Mouse (Mus musculus) cerebellum, adult 2 months (tissue): Measurements from ENCODE around the gene Dpt. TPM values are rescaled to one million over a fixed set of nuclear protein-coding genes. Genes with fewer than 3 reads are reported as not detected.

Experiments
- DNase-seq, 2 experiments: peaks; one replicate each; pipeline ENCODE4 v3.0.0; 2021
- H3K27ac ChIP-seq: fragments of 200-500 bp; 2 replicates; pipeline ENCODE4 v1.5.1; 2012; ENCODE audit warnings: low read length, control low read depth, inconsistent platforms; ENCODE audit not compliant: insufficient read depth
- H3K27me3 ChIP-seq: fragments of 200-500 bp; 2 replicates; pipeline ENCODE4 v1.6.1; 2012; ENCODE audit warnings: inconsistent platforms, mild to moderate bottlenecking, low read length, moderate library complexity; ENCODE audit not compliant: control insufficient read depth, insufficient read depth
- H3K4me1 ChIP-seq: fragments of 200-500 bp; 2 replicates; pipeline ENCODE4 v1.6.1; 2011; ENCODE audit warnings: low read length; ENCODE audit not compliant: control insufficient read depth, insufficient read depth
- H3K4me3 ChIP-seq: fragments of 200-500 bp; replicated peaks from 2 replicates; pipeline ENCODE3; 2011; ENCODE audit warnings: mild to moderate bottlenecking, low read depth, low read length, control low read depth; ENCODE audit not compliant: insufficient read depth
- CTCF ChIP-seq: fragments of 200-500 bp; IDR thresholded peaks from 2 replicates; pipeline ENCODE4 v1.5.1; 2011; ENCODE audit warnings: low read depth, mild to moderate bottlenecking, control low read depth, low read length, moderate library complexity, borderline replicate concordance; ENCODE audit not compliant: insufficient read depth
- POLR2A ChIP-seq: fragments of 200-500 bp; IDR thresholded peaks from 2 replicates; pipeline ENCODE4 v1.6.1; 2011; ENCODE audit warnings: low read length, control low read depth, borderline replicate concordance; ENCODE audit not compliant: insufficient read depth
- WGBS: fragments of 180-500 bp; shearing (Covaris S2); methylation state at CpG from one replicate; pipeline ENCODE4 v1.1.7; 2018; 5-methylcytosine and 5-hydroxymethylcytosine counted together
- polyA plus RNA-seq: library from polyadenylated mRNA; depleted of rRNA; stranded (reverse); fragments of >200 nt; gene quantifications from 2 replicates; pipeline ENCODE4 v1.2.3, GENCODE M21; 2012

Gene Dpt
- polyA plus RNA-seq, 1 experiment: 0.10 TPM

DNA sequence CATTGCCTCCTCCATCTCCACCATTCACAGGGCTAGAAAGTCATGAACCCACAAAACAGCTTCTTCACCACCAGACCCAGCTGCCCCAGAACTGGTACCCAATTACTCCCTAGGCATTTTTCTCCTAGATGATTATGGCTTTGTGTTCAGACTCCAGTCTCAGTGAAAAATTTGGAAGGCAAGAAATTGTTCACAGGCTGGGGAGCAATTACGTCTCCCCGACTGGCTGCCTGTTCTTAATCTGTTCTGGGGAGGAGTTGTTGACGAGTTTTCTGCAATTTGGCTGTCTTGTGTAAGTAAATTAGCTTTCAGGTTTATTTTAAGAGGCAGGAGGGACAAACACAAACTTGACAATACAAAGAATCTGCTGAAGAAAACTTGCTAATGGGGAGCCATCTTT, 2.7 kb downstream of the Dpt start:
- 81% methylated on average over 3 of the region's 3 CpGs for WGBS
- H3K27ac ChIP-seq: no peak overlapping the region
- no peak for DNase-seq

DNA sequence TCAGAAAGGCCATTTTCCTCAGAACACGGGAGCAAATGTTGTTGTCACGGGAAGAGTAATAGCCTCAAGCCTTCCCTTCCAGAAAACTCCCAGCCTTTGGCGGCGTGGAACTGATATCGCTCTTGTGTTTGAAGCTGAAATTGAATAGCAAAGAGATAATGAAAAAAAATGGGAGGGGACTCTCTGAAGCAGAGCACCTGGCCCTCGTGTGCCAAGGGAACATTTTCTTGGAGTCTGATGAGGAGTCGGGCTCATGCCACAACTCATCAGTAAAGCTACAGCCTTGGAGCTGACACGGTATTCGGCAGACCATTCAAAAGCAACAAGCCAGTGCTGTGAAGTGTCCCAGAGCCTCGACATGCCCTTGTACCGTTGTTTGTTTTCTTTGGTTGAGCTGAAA, 7.8 kb downstream of the Dpt start:
- peaks cover 2% of the 10 kb centered on the region; the same call in 1 of the 2 replicates for H3K4me1 ChIP-seq
- H3K27me3 ChIP-seq: no peaks in the 10 kb centered on the region
- H3K4me3 ChIP-seq: no peak overlapping the region
- H3K27ac ChIP-seq: no peak overlapping the region
- no peak for DNase-seq
- TF ChIP-seq CTCF (no peak), POLR2A (no peak)
- 77% methylated on average over 11 of the region's 11 CpGs for WGBS

More for the DNA sequence above, 2.7 kb downstream of the Dpt start:
- TF ChIP-seq CTCF: no peak
- TF ChIP-seq POLR2A: no peak
- peaks cover 7% of the 10 kb centered on the region for H3K4me1 ChIP-seq
- no peaks in the 10 kb centered on the region for H3K27me3 ChIP-seq
- H3K4me3 ChIP-seq: no peak overlapping the region

DNA sequence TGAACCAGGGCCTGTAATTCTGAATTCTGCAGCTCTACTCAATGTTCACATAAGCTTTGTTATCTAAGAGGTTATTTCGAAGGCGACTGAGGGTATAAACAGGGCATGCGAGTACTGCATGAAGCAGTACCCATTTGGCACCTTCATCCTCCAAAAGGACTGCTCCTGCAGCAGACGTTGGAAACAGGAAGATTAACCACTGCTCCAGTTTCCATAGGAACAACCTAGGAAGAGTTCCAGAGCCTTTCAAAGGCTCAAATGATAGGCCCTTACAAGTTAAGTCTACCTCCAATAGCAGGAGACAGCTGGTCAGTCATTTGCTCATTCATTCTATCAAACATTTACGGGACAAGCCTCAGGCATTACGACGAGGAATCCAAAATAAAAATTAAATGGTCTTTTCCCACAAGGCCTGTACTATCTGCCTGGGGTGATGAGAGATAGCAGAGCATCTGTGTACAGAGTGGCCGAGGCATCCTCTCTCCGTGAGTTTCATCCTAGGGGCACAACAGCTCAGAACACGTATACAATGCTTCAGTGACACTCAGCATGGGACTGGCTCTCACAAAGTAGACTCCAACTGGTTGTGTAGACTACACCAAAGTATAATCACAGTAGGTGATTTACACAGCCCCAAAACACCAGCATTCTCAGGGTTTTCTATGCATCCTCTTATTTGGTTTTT, 8.4 kb downstream of the Dpt start:
- Histone ChIP-seq H3K27ac (no peak overlapping the region), H3K4me3 (no peak overlapping the region), H3K4me1 (peaks cover 2% of the 10 kb centered on the region; the same call in 1 of the 2 replicates), H3K27me3 (no peaks in the 10 kb centered on the region)
- 62% methylated on average over 10 of the region's 10 CpGs for whole genome bisulfite sequencing
- TF ChIP-seq CTCF (no peak), POLR2A (no peak)
- no peak for DNase-seq

DNA sequence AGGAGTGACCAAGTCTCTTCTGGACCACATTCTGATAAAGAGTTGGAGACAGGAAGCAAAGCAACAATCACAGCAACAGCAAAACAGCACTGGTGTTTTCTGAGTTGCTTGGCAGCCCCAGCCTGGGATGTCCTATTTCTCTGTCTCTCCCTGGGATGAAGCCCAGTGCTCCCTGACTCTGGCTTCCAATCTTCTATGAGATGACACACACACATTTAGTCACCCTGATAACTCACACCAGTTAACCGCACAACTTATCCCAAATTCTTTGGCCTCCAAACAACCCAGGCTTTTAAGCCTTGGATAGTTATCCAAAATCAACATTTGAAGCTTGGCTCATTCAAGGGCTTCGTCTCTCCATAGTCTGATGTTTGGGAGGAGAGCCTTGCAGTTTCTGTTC, 12.9 kb downstream of the Dpt start:
- H3K27me3 ChIP-seq: no peaks in the 10 kb centered on the region
- DNase-seq: no peak
- 83% methylated on average over 2 of the region's 2 CpGs for WGBS
- no peak overlapping the region for H3K4me3 ChIP-seq
- no peak for TF ChIP-seq CTCF
- no peak for TF ChIP-seq POLR2A
- no peak overlapping the region for H3K27ac ChIP-seq
- peaks cover 15% of the 10 kb centered on the region for H3K4me1 ChIP-seq

DNA sequence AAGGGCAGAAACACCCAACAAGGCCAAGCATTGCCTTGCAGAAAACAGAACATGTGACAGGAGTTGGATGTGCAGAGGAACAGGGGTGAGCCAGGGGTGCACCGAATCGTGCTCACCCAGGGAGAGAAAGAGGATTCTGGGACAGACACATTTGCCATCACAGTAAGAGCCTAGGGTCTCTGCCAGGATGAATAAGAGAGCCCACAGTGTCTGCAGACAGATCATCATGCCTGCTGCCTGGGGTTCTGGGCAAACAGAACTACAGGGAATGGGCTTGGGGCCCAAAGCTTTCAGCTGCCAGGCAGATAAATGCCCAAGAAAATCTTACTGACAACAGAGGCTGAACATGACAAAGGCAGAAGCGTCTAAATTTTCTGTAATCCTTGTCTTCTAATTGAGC, 14.9 kb downstream of the Dpt start:
- peaks cover 18% of the 10 kb centered on the region for H3K4me1 ChIP-seq
- H3K27ac ChIP-seq: peak overlapping the region; percentile 38
- 4% methylated on average over 3 of the region's 3 CpGs for WGBS
- no peak overlapping the region for H3K4me3 ChIP-seq
- H3K27me3 ChIP-seq: no peaks in the 10 kb centered on the region
- TF ChIP-seq CTCF (no peak), POLR2A (no peak)
- peak; percentile 69 to 80 for DNase-seq

DNA sequence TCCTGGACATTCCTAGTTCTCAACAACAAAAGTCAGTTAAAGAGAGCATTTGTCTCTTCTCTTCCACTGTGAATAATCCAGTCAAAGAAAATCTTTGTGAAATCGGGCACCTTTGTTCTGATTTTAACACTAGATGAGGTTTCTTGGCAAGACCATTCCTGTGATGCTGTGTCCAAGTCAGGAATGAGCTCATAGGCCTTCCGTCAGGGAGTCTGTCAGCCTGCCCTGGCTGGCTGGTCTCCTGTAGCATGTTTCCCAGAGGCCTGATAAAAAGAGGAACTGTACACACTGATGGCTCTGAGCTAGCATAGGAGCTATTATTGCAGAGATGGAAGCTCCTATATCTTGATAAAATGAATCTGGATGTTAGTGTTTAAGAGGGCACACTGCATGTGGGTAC, 17.8 kb downstream of the Dpt start:
- TF ChIP-seq CTCF: no peak
- TF ChIP-seq POLR2A: no peak
- no peak overlapping the region for H3K4me3 ChIP-seq
- WGBS: 6% methylated on average over 2 of the region's 2 CpGs
- peaks cover 16% of the 10 kb centered on the region for H3K4me1 ChIP-seq
- DNase-seq: peak; percentile 55 to 80
- H3K27me3 ChIP-seq: no peaks in the 10 kb centered on the region
- H3K27ac ChIP-seq: no peak overlapping the region

DNA sequence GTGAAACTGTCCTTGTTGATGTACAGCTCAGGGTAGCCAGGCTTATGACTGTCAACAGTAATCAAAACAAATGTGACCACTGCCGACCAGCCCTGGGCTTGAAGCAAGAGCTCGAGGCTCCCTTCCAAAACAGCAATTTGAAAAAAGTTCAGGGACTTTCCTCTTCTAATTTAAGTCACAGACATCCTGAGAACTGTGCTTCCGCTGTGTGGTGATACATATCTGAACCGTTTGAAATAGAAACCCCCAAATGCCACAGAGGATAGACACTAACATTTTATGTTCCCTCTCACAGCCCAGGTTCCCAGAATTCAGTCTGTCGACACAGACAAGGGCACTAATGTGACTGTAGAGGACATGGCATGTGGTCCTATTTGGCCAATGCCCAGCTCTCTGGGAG, 18.9 kb downstream of the Dpt start:
- DNase-seq: no peak
- 68% methylated on average over 5 of the region's 5 CpGs for WGBS
- TF ChIP-seq CTCF (no peak), POLR2A (no peak)
- H3K27ac ChIP-seq: no peak overlapping the region
- peaks cover 16% of the 10 kb centered on the region for H3K4me1 ChIP-seq
- no peaks in the 10 kb centered on the region for H3K27me3 ChIP-seq
- no peak overlapping the region for H3K4me3 ChIP-seq

DNA sequence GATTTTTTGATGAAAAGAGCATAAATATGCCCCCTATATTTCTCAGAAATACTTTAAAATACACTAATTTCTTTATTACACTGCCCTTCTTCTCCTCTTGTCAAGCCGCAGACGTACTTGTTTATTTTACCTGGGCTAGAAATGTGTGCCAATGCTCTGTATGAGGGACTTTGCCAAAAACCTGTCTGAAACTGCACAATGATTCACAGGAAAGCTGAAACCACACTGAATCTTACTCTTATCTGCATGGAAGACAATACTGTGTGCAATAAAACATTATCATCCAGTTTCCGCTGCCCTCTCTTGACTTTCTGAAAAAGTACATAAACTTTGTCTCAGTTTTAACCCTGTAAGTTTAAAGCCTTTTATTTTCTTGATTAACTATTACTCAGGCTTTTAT, 20.9 kb downstream of the Dpt start:
- Histone ChIP-seq H3K4me1 (peaks cover 8% of the 10 kb centered on the region), H3K4me3 (no peak overlapping the region), H3K27me3 (no peaks in the 10 kb centered on the region), H3K27ac (no peak overlapping the region)
- TF ChIP-seq CTCF (no peak), POLR2A (no peak)
- DNase-seq: no peak
- 75% methylated on average over 3 of the region's 3 CpGs for WGBS

DNA sequence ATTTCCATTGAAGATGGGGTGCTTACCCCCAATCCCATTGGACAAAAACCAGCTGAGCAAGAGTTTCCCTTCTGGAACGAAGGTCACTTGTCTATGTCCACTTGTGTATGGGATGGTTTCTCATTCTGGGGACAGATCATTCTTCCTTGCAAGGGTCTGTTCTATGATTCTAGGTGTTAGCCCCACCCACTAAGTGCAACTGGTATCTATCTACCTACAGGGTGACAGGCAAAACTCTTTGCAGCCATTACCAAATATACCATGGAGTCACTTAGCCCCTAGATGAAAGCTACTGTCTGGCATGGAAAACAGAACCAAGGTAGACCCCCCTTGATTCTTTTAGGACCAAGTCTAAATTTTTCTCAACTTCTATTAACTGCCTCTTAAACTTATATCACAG, 24.9 kb downstream of the Dpt start:
- H3K27me3 ChIP-seq: no peaks in the 10 kb centered on the region
- no peak overlapping the region for H3K4me3 ChIP-seq
- no peak overlapping the region for H3K27ac ChIP-seq
- H3K4me1 ChIP-seq: no peaks in the 10 kb centered on the region
- no peak for DNase-seq
- TF ChIP-seq CTCF (no peak), POLR2A (no peak)
- WGBS: 93% methylated on average over 1 of the region's 1 CpGs
